Comparison of ENCODE assay signal across 8 mouse cellular contexts in the genomic region with DNA sequence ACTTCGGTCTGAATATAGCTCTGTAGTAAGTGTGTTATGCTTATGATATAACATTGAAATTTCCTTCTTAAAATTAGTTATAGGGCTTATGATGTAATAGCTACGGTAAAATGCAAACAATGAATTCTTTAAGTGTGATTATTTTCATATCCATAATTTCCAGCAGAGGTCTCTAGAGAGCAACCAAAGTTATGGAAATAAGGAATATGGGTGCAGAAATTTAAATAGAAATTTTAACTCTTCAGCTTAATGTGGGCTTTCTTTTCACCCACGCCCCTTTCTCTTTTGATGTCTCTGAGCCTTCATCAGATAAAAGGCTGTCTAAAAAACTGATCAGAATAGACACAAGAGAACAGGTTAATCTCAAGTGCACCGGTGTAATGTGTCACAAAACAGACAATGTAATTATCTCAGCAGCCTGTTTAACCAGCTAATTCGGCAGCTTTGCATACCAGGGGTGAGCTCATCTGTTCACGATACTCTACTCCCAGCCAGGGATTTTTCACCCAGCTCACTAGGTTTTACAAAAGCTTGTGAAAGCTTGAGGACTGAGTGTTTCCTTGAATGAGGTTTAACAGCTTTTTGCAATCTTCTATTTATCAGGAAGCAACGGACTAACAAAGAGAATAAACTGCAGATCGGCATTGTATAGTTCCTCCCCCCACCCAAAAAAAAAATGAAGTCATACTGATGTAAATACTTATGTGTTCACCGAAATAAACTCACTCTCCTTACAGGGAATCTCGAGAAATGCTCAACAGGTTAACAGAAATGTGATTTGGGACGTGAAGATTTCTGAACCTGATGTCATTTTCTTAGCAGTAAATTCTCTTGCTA.
A peak's percentile ranks its signal among the peaks of the same experiment; 100 is the strongest.
DNase-seq lines count a peak whose midpoint lies in the region; ATAC-seq lines count a peak whose summit lies in the region.

No protein-coding gene starts in this region.

- 37% methylated on average over 11 of the region's 11 CpGs for WGBS in heart, embryonic 15.5 days
- WGBS in forebrain, embryonic 13.5 days, result 24% methylated on average over 11 of the region's 11 CpGs

- H3K27me3 ChIP-seq in heart, embryonic 15.5 days, result no peaks in the 10 kb centered on the region
- no peaks in the 10 kb centered on the region for H3K27me3 ChIP-seq in forebrain, embryonic 13.5 days

- no peak overlapping the region for H3K27ac ChIP-seq in heart, embryonic 15.5 days
- H3K27ac ChIP-seq in forebrain, embryonic 13.5 days, result no peak overlapping the region

- H3K4me3 ChIP-seq in heart, embryonic 15.5 days, result peak overlapping the region; percentile 26
- 0 out of 2 replicates have a peak overlapping the region, but pooled peaks have one; percentile 7 for H3K4me3 ChIP-seq in forebrain, embryonic 13.5 days

- H3K36me3 ChIP-seq in heart, embryonic 15.5 days, result no peaks in the 10 kb centered on the region
- no peaks in the 10 kb centered on the region for H3K36me3 ChIP-seq in forebrain, embryonic 13.5 days (ENCODE audit: poor library complexity, severe bottlenecking)

- ATAC-seq in heart, embryonic 15.5 days (replicated peaks; ENCODE audit: insufficient number of reproducible peaks, insufficient read depth, low FRiP score, low read depth), result no peak
- ATAC-seq in forebrain, embryonic 13.5 days, result peak; percentile 87
- peak; percentile 90 for ATAC-seq in megakaryocyte progenitor cell, adult 5-6 weeks (replicated peaks; ENCODE audit: poor library complexity)

- H3K9me3 ChIP-seq in heart, embryonic 15.5 days (replicated peaks), result no peaks in the 10 kb centered on the region
- no peaks in the 10 kb centered on the region for H3K9me3 ChIP-seq in forebrain, embryonic 13.5 days (replicated peaks)

- H3K4me1 ChIP-seq in heart, embryonic 15.5 days (replicated peaks), result 0 out of 2 replicates have a peak, but pooled peaks cover 2% of the 10 kb centered on the region
- H3K4me1 ChIP-seq in forebrain, embryonic 13.5 days, result peaks cover 7% of the 10 kb centered on the region; the same call in 1 of the 2 replicates

- no peak for DNase-seq in heart, postnatal 14 days
- peak; percentile 12 to 13 for DNase-seq in right cerebral cortex, adult 2 months (ENCODE audit: low spot score in 2 of 2)
- no peak for DNase-seq in right cerebral cortex, postnatal 4 days
- DNase-seq in gastrocnemius, postnatal 4 days (ENCODE audit: low spot score in 2 of 2), result no peak
- DNase-seq in adrenal gland, postnatal 10 days, result no peak

- no peak overlapping the region for H3K9ac ChIP-seq in heart, embryonic 15.5 days
- H3K9ac ChIP-seq in forebrain, embryonic 13.5 days, result no peak overlapping the region

- H3K4me2 ChIP-seq in heart, embryonic 15.5 days, result peak overlapping the region; percentile 53
- H3K4me2 ChIP-seq in forebrain, embryonic 13.5 days, result peak overlapping the region; percentile 46

- intact Hi-C loops in heart, postnatal 14 days (cut with DNase I), result loop anchor here (2.0 kb wide), 1 partner anchor 355 kb away; a partner anchor contains a TSS

Comparison
In these comparisons a context has a peak if more than half of its experiments do, and no peak if none do; other contexts are left out.
1. DNase-seq: peak in right cerebral cortex, adult 2 months (2 of 2); none in heart, postnatal 14 days (0 of 2), right cerebral cortex, postnatal 4 days (single experiment), gastrocnemius, postnatal 4 days (0 of 2) and adrenal gland, postnatal 10 days (single experiment).